Mouse (Mus musculus) forebrain, embryonic 13.5 days (tissue): ENCODE measurements at regions not wholly inside any gene's neighbourhood (a gene's known extent, or its start where the extent isn't known, plus 50 kb on each side); places are given as distances from the start of the nearest gene placed in this dataset.

Experiments
- ATAC-seq: fragments of 200-750 bp; cut with Nextera tagmentation; 2 replicates; pipeline ENCODE4 v1.8.0; 2017
- H3K27ac ChIP-seq: fragments of 300-500 bp; sonication (generic); 2 replicates; pipeline ENCODE4 v1.5.1; 2015; ENCODE audit warnings: inconsistent platforms, mild to moderate bottlenecking, moderate library complexity
- H3K27me3 ChIP-seq: fragments of 300-500 bp; sonication (generic); 2 replicates; pipeline ENCODE4 v1.6.1; 2015; ENCODE audit warnings: mild to moderate bottlenecking, inconsistent platforms
- H3K36me3 ChIP-seq: fragments of 300-500 bp; sonication (generic); 2 replicates; pipeline ENCODE4 v1.6.1; 2015; ENCODE audit warnings: mild to moderate bottlenecking, inconsistent platforms; ENCODE audit not compliant: poor library complexity, severe bottlenecking
- H3K4me1 ChIP-seq: fragments of 300-500 bp; sonication (generic); 2 replicates; pipeline ENCODE4 v1.6.1; 2015; ENCODE audit warnings: inconsistent platforms
- H3K4me2 ChIP-seq: fragments of 300-500 bp; sonication (generic); 2 replicates; pipeline ENCODE4 v1.6.1; 2015; ENCODE audit warnings: inconsistent platforms, mild to moderate bottlenecking, moderate library complexity
- H3K4me3 ChIP-seq: fragments of 300-500 bp; sonication (generic); 2 replicates; pipeline ENCODE4 v1.5.1; 2015; ENCODE audit warnings: mild to moderate bottlenecking, inconsistent platforms
- H3K9ac ChIP-seq: fragments of 300-500 bp; sonication (generic); 2 replicates; pipeline ENCODE4 v1.6.1; 2015; ENCODE audit warnings: mild to moderate bottlenecking, inconsistent platforms
- H3K9me3 ChIP-seq: fragments of 300-500 bp; sonication (generic); replicated peaks from 2 replicates; pipeline ENCODE4 v1.6.1; 2016; ENCODE audit warnings: inconsistent platforms
- WGBS: fragments of 180-500 bp; shearing (Covaris S2); methylation state at CpG from one replicate; pipeline ENCODE4 v1.1.7; 2015; 5-methylcytosine and 5-hydroxymethylcytosine counted together

GRCm38 (mm10) chr3:147838816-147839215, 986.6 kb downstream of the Ttll7 start:
- Histone ChIP-seq H3K9ac (no peak overlapping the region), H3K4me1 (no peaks in the 10 kb centered on the region), H3K4me2 (no peak overlapping the region), H3K4me3 (no peak overlapping the region), H3K27ac (no peak overlapping the region), H3K36me3 (no peaks in the 10 kb centered on the region), H3K9me3 (no peaks in the 10 kb centered on the region), H3K27me3 (no peaks in the 10 kb centered on the region)
- ATAC-seq, result no peak
- 94% methylated on average over 4 of the region's 4 CpGs for WGBS

- WGBS, result 92% methylated on average over 2 of the region's 2 CpGs
- Histone ChIP-seq H3K27me3 (no peaks in the 10 kb centered on the region), H3K4me1 (no peaks in the 10 kb centered on the region), H3K36me3 (no peaks in the 10 kb centered on the region), H3K9ac (no peak overlapping the region), H3K4me2 (no peak overlapping the region), H3K9me3 (no peaks in the 10 kb centered on the region), H3K4me3 (no peak overlapping the region), H3K27ac (no peak overlapping the region)
- ATAC-seq, result no peak
Observed at GRCm38 (mm10) chr3:147835716-147836115, 983.5 kb downstream of the Ttll7 start.

GRCm38 (mm10) chr3:147825337-147825736, 973.2 kb downstream of the Ttll7 start:
- H3K4me1 ChIP-seq, result no peaks in the 10 kb centered on the region
- no peak overlapping the region for H3K27ac ChIP-seq
- no peaks in the 10 kb centered on the region for H3K27me3 ChIP-seq
- no peaks in the 10 kb centered on the region for H3K36me3 ChIP-seq
- no peak overlapping the region for H3K4me2 ChIP-seq
- WGBS, result 95% methylated on average over 1 of the region's 1 CpGs
- H3K9me3 ChIP-seq, result no peaks in the 10 kb centered on the region
- ATAC-seq, result no peak
- H3K9ac ChIP-seq, result no peak overlapping the region
- no peak overlapping the region for H3K4me3 ChIP-seq

GRCm38 (mm10) chr3:147824451-147824850, 972.3 kb downstream of the Ttll7 start:
- H3K4me3 ChIP-seq, result no peak overlapping the region
- ATAC-seq, result no peak
- H3K9me3 ChIP-seq, result no peaks in the 10 kb centered on the region
- no peaks in the 10 kb centered on the region for H3K4me1 ChIP-seq
- no peak overlapping the region for H3K9ac ChIP-seq
- no peaks in the 10 kb centered on the region for H3K36me3 ChIP-seq
- no peak overlapping the region for H3K27ac ChIP-seq
- no peak overlapping the region for H3K4me2 ChIP-seq
- no peaks in the 10 kb centered on the region for H3K27me3 ChIP-seq

GRCm38 (mm10) chr3:147814080-147814650, 962.0 kb downstream of the Ttll7 start:
- no peak for ATAC-seq
- Histone ChIP-seq H3K9ac (no peak overlapping the region), H3K27me3 (no peaks in the 10 kb centered on the region), H3K4me3 (no peak overlapping the region), H3K4me2 (no peak overlapping the region), H3K9me3 (no peaks in the 10 kb centered on the region), H3K27ac (no peak overlapping the region), H3K36me3 (no peaks in the 10 kb centered on the region), H3K4me1 (no peaks in the 10 kb centered on the region)

GRCm38 (mm10) chr3:147802546-147802945, 950.4 kb downstream of the Ttll7 start:
- Histone ChIP-seq H3K9me3 (no peaks in the 10 kb centered on the region), H3K4me1 (peaks cover 4% of the 10 kb centered on the region; the same call in 1 of the 2 replicates), H3K9ac (no peak overlapping the region), H3K27me3 (no peaks in the 10 kb centered on the region), H3K27ac (no peak overlapping the region), H3K4me3 (no peak overlapping the region), H3K36me3 (no peaks in the 10 kb centered on the region), H3K4me2 (no peak overlapping the region)
- peak; percentile 36; the same call in 1 of the 2 replicates for ATAC-seq
- 65% methylated on average over 4 of the region's 4 CpGs for WGBS

- Histone ChIP-seq H3K9ac (no peak overlapping the region), H3K9me3 (no peaks in the 10 kb centered on the region), H3K4me2 (no peak overlapping the region), H3K27ac (no peak overlapping the region), H3K4me3 (no peak overlapping the region), H3K27me3 (no peaks in the 10 kb centered on the region), H3K36me3 (no peaks in the 10 kb centered on the region), H3K4me1 (no peaks in the 10 kb centered on the region)
- ATAC-seq, result no peak
- WGBS, result 86% methylated on average over 8 of the region's 8 CpGs
Observed at GRCm38 (mm10) chr3:147796524-147796923, 944.4 kb downstream of the Ttll7 start.

- no peak overlapping the region for H3K4me2 ChIP-seq
- no peaks in the 10 kb centered on the region for H3K27me3 ChIP-seq
- no peak overlapping the region for H3K4me3 ChIP-seq
- no peak overlapping the region for H3K27ac ChIP-seq
- no peak overlapping the region for H3K9ac ChIP-seq
- no peaks in the 10 kb centered on the region for H3K4me1 ChIP-seq
- ATAC-seq, result no peak
- H3K36me3 ChIP-seq, result no peaks in the 10 kb centered on the region
- H3K9me3 ChIP-seq, result no peaks in the 10 kb centered on the region
Observed at GRCm38 (mm10) chr3:147795116-147795515, 942.9 kb downstream of the Ttll7 start.

- Histone ChIP-seq H3K27me3 (no peaks in the 10 kb centered on the region), H3K4me3 (no peak overlapping the region), H3K4me2 (no peak overlapping the region), H3K4me1 (no peaks in the 10 kb centered on the region), H3K9ac (no peak overlapping the region), H3K27ac (no peak overlapping the region), H3K36me3 (no peaks in the 10 kb centered on the region), H3K9me3 (no peaks in the 10 kb centered on the region)
- 51% methylated on average over 2 of the region's 2 CpGs for WGBS
- no peak for ATAC-seq
Observed at GRCm38 (mm10) chr3:147786555-147786954, 934.4 kb downstream of the Ttll7 start.

- WGBS, result 29% methylated on average over 1 of the region's 1 CpGs
- no peaks in the 10 kb centered on the region for H3K36me3 ChIP-seq
- no peaks in the 10 kb centered on the region for H3K9me3 ChIP-seq
- no peaks in the 10 kb centered on the region for H3K27me3 ChIP-seq
- H3K4me3 ChIP-seq, result no peak overlapping the region
- H3K9ac ChIP-seq, result no peak overlapping the region
- H3K4me1 ChIP-seq, result peaks cover 12% of the 10 kb centered on the region
- peak overlapping the region; percentile 59; the same call in 1 of the 2 replicates for H3K27ac ChIP-seq
- H3K4me2 ChIP-seq, result peak overlapping the region; percentile 35
- ATAC-seq, result 0 out of 2 replicates have a peak, but pooled peaks have one; percentile 42
Observed at GRCm38 (mm10) chr3:147750842-147751191, 898.6 kb downstream of the Ttll7 start.

- H3K9ac ChIP-seq, result no peak overlapping the region
- no peak overlapping the region for H3K4me3 ChIP-seq
- no peaks in the 10 kb centered on the region for H3K9me3 ChIP-seq
- H3K27ac ChIP-seq, result peak overlapping the region; percentile 59; the same call in 1 of the 2 replicates
- H3K36me3 ChIP-seq, result no peaks in the 10 kb centered on the region
- 15% methylated on average over 12 of the region's 12 CpGs for WGBS
- H3K27me3 ChIP-seq, result no peaks in the 10 kb centered on the region
- peaks cover 12% of the 10 kb centered on the region for H3K4me1 ChIP-seq
- peak; percentile 71 for ATAC-seq
- H3K4me2 ChIP-seq, result peak overlapping the region; percentile 35
Observed at GRCm38 (mm10) chr3:147749939-147750841, 898.0 kb downstream of the Ttll7 start.

- Histone ChIP-seq H3K4me2 (no peak overlapping the region), H3K27me3 (no peaks in the 10 kb centered on the region), H3K4me1 (peaks cover 12% of the 10 kb centered on the region), H3K27ac (no peak overlapping the region), H3K4me3 (no peak overlapping the region), H3K9me3 (no peaks in the 10 kb centered on the region), H3K9ac (no peak overlapping the region), H3K36me3 (no peaks in the 10 kb centered on the region)
- peak; percentile 60; the same call in 1 of the 2 replicates for ATAC-seq
- 16% methylated on average over 5 of the region's 5 CpGs for WGBS
Observed at GRCm38 (mm10) chr3:147749442-147749841, 897.3 kb downstream of the Ttll7 start.
